Mouse (Mus musculus): ENCODE results near the gene Slc7a11.

The Slc7a11 gene

GRCm38 (mm10) chr3:50307339-50308327 lies 135.8 kb downstream of the Slc7a11 start:
- in situ Hi-C loops (cut with MseI, MboI) = loop anchor here in 1 of 2 experiments (10.0 kb wide), 1 partner anchor 597 kb away; no protein-coding TSS in a partner anchor

GRCm38 (mm10) chr3:50306334-50306733 lies 137.1 kb downstream of the Slc7a11 start:
- in situ Hi-C loops (cut with MseI, MboI) = loop anchor here in 1 of 2 experiments (10.0 kb wide), 1 partner anchor 598 kb away; no protein-coding TSS in a partner anchor

- in situ Hi-C loops (cut with MseI, MboI) = loop anchor here (5.0 to 10.0 kb wide), 2 partner anchors 601 to 603 kb away; no protein-coding TSS in a partner anchor
Measured at GRCm38 (mm10) chr3:50304137-50304536, 139.3 kb downstream of the Slc7a11 start.

- in situ Hi-C loops (cut with MseI, MboI) = loop anchor here (5.0 to 10.0 kb wide), 2 partner anchors 602 to 605 kb away; no protein-coding TSS in a partner anchor
Measured at GRCm38 (mm10) chr3:50302648-50303047, 140.8 kb downstream of the Slc7a11 start.

GRCm38 (mm10) chr3:50300952-50301303 lies 142.5 kb downstream of the Slc7a11 start:
- in situ Hi-C loops (cut with MseI, MboI) = loop anchor here (5.0 to 10.0 kb wide), 2 partner anchors 604 to 606 kb away; no protein-coding TSS in a partner anchor

- in situ Hi-C loops (cut with MseI, MboI) = loop anchor here (5.0 to 10.0 kb wide), 2 partner anchors 605 to 607 kb away; no protein-coding TSS in a partner anchor
Measured at GRCm38 (mm10) chr3:50300002-50300951, 143.1 kb downstream of the Slc7a11 start.

GRCm38 (mm10) chr3:50298366-50298991 lies 144.9 kb downstream of the Slc7a11 start:
- in situ Hi-C loops (cut with MseI, MboI) = no loop called here

- in situ Hi-C loops (cut with MseI, MboI) = no loop called here
Measured at GRCm38 (mm10) chr3:50296956-50297355, 146.5 kb downstream of the Slc7a11 start.

- in situ Hi-C loops (cut with MseI, MboI) = no loop called here
Measured at GRCm38 (mm10) chr3:50275023-50275422, 168.4 kb downstream of the Slc7a11 start.

GRCm38 (mm10) chr3:50272222-50272621 lies 171.2 kb downstream of the Slc7a11 start:
- in situ Hi-C loops (cut with MseI, MboI) = no loop called here

- in situ Hi-C loops (cut with MseI, MboI) = no loop called here
Measured at GRCm38 (mm10) chr3:50269680-50270079, 173.7 kb downstream of the Slc7a11 start.

GRCm38 (mm10) chr3:50262547-50263087 lies 180.8 kb downstream of the Slc7a11 start:
- in situ Hi-C loops (cut with MseI, MboI) = no loop called here

GRCm38 (mm10) chr3:50262066-50262465 lies 181.3 kb downstream of the Slc7a11 start:
- in situ Hi-C loops (cut with MseI, MboI) = no loop called here

GRCm38 (mm10) chr3:50260667-50261066 lies 182.7 kb downstream of the Slc7a11 start:
- in situ Hi-C loops (cut with MseI, MboI) = no loop called here

GRCm38 (mm10) chr3:50258852-50259251 lies 184.6 kb downstream of the Slc7a11 start:
- in situ Hi-C loops (cut with MseI, MboI) = no loop called here

- in situ Hi-C loops (cut with MseI, MboI) = no loop called here
Measured at GRCm38 (mm10) chr3:50249598-50250300, 193.7 kb downstream of the Slc7a11 start.

- in situ Hi-C loops (cut with MseI, MboI) = no loop called here
Measured at GRCm38 (mm10) chr3:50235990-50236389, 207.4 kb downstream of the Slc7a11 start.

GRCm38 (mm10) chr3:50233144-50233543 lies 210.3 kb downstream of the Slc7a11 start:
- in situ Hi-C loops (cut with MseI, MboI) = no loop called here

- in situ Hi-C loops (cut with MseI, MboI) = no loop called here
Measured at GRCm38 (mm10) chr3:50224390-50225114, 218.9 kb downstream of the Slc7a11 start.

Measured in mouse trophoblast stem cell (cell line).